Mouse (Mus musculus) heart, embryonic 16.5 days (tissue): ENCODE data around the gene Tbl1x. TPM values are rescaled to one million over a fixed set of nuclear protein-coding genes. Genes with fewer than 3 reads are reported as not detected.

Experiments
- ATAC-seq: fragments of 200-750 bp; cut with Nextera tagmentation; replicated peaks from 2 replicates; pipeline ENCODE4 v1.8.0; 2017; ENCODE audit warnings: moderate number of reproducible peaks; ENCODE audit not compliant: insufficient read depth, low FRiP score; ENCODE audit errors: extremely low read depth
- H3K27ac ChIP-seq: fragments of 300-500 bp; sonication (generic); 2 replicates; pipeline ENCODE4 v1.5.1; 2014; ENCODE audit warnings: mild to moderate bottlenecking, low read length, control low read depth, moderate library complexity
- H3K27me3 ChIP-seq: fragments of 300-500 bp; sonication (generic); 2 replicates; pipeline ENCODE4 v1.6.1; 2014; ENCODE audit warnings: low read length, mixed read lengths; ENCODE audit not compliant: control insufficient read depth, insufficient read depth
- H3K36me3 ChIP-seq: fragments of 300-500 bp; sonication (generic); 2 replicates; pipeline ENCODE4 v1.6.1; 2014; ENCODE audit not compliant: control insufficient read depth, insufficient read depth
- H3K4me1 ChIP-seq: fragments of 300-500 bp; sonication (generic); 2 replicates; pipeline ENCODE4 v1.6.1; 2014; ENCODE audit warnings: low read length, mixed read lengths; ENCODE audit not compliant: control insufficient read depth, insufficient read depth
- H3K4me2 ChIP-seq: fragments of 300-500 bp; sonication (generic); 2 replicates; pipeline ENCODE4 v1.6.1; 2014; ENCODE audit warnings: low read depth, mild to moderate bottlenecking, control low read depth, low read length
- H3K4me3 ChIP-seq: fragments of 300-500 bp; sonication (generic); 2 replicates; pipeline ENCODE4 v1.5.1; 2014; ENCODE audit warnings: mild to moderate bottlenecking, control low read depth, low read length
- H3K9ac ChIP-seq: fragments of 300-500 bp; sonication (generic); 2 replicates; pipeline ENCODE4 v1.6.1; 2014; ENCODE audit warnings: low read length, control low read depth
- H3K9me3 ChIP-seq: fragments of 300-500 bp; sonication (generic); replicated peaks from 2 replicates; pipeline ENCODE4 v1.6.1; 2016; ENCODE audit warnings: low read length; ENCODE audit not compliant: control insufficient read depth
- WGBS: fragments of 180-500 bp; shearing (Covaris S2); extraction: QIAGEN DNeasy Blood & Tissue Kit; methylation state at CpG from one replicate; pipeline ENCODE4 v1.1.7; 2014; 5-methylcytosine and 5-hydroxymethylcytosine counted together
- polyA plus RNA-seq: library from polyadenylated mRNA; unstranded; fragments of >200 nt; fragmentation: Nextera tagmentation; extraction: Ambion mirVana; gene quantifications from 2 replicates; pipeline ENCODE4 v1.2.1, GENCODE M21; 2015

Tbl1x gene
- polyA plus RNA-seq, 1 experiment from 2014 or later: 55.5 TPM

GRCm38 (mm10) chrX:77578172-77578571 is 67.4 kb downstream of the Tbl1x start:
- H3K4me1 ChIP-seq: peaks cover 20% of the 10 kb centered on the region
- no peaks in the 10 kb centered on the region for H3K36me3 ChIP-seq
- H3K4me3 ChIP-seq: no peak overlapping the region
- 24% methylated on average over 1 of the region's 1 CpGs for WGBS
- no peak overlapping the region for H3K4me2 ChIP-seq
- no peak overlapping the region for H3K27ac ChIP-seq
- no peak overlapping the region for H3K9ac ChIP-seq
- H3K27me3 ChIP-seq: no peaks in the 10 kb centered on the region
- no peaks in the 10 kb centered on the region for H3K9me3 ChIP-seq
- ATAC-seq: no peak

- Histone ChIP-seq H3K36me3 (no peaks in the 10 kb centered on the region), H3K9me3 (no peaks in the 10 kb centered on the region), H3K9ac (no peak overlapping the region), H3K4me3 (no peak overlapping the region), H3K27me3 (no peaks in the 10 kb centered on the region), H3K4me1 (peaks cover 20% of the 10 kb centered on the region), H3K27ac (peak overlapping the region; percentile 75), H3K4me2 (no peak overlapping the region)
- no peak for ATAC-seq
- 24% methylated on average over 4 of the region's 4 CpGs for WGBS
Measured at GRCm38 (mm10) chrX:77579964-77580363, 69.2 kb downstream of the Tbl1x start.

GRCm38 (mm10) chrX:77585974-77586373 is 75.2 kb downstream of the Tbl1x start:
- H3K36me3 ChIP-seq: no peaks in the 10 kb centered on the region
- no peak overlapping the region for H3K27ac ChIP-seq
- 76% methylated on average over 2 of the region's 2 CpGs for WGBS
- H3K9ac ChIP-seq: no peak overlapping the region
- H3K27me3 ChIP-seq: no peaks in the 10 kb centered on the region
- no peak overlapping the region for H3K4me3 ChIP-seq
- H3K9me3 ChIP-seq: no peaks in the 10 kb centered on the region
- ATAC-seq: no peak
- H3K4me1 ChIP-seq: peaks cover 6% of the 10 kb centered on the region; the same call in 1 of the 2 replicates
- H3K4me2 ChIP-seq: no peak overlapping the region

- Histone ChIP-seq H3K4me1 (peaks cover 10% of the 10 kb centered on the region; the same call in 1 of the 2 replicates), H3K27me3 (no peaks in the 10 kb centered on the region), H3K36me3 (no peaks in the 10 kb centered on the region; the same call in 1 of the 2 replicates), H3K27ac (no peak overlapping the region), H3K4me2 (no peak overlapping the region), H3K9ac (no peak overlapping the region), H3K9me3 (no peaks in the 10 kb centered on the region), H3K4me3 (no peak overlapping the region)
- ATAC-seq: no peak
- 54% methylated on average over 7 of the region's 7 CpGs for WGBS
Measured at GRCm38 (mm10) chrX:77594670-77595224, 83.9 kb downstream of the Tbl1x start.

DNA sequence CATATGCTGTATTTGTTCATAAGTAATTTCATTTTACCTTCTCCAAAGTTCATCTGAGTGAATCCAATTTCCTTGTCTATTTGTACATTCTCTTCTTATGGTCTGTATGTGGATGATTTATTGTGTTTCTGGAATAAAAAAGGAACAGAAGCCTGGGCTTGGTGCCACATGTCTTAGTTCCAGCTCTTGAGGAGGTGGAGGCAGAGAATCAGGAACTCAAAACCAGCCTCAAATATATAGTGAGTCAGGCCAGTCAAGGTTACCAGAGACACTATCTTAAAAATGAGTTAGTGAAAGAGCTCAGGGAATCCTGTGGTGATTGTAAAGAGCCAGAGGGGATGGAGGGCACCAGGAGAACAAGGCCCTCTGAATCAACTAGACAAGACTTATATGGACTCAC is 86.9 kb downstream of the Tbl1x start:
- Histone ChIP-seq H3K4me2 (no peak overlapping the region), H3K9me3 (no peaks in the 10 kb centered on the region), H3K27me3 (no peaks in the 10 kb centered on the region), H3K27ac (no peak overlapping the region), H3K4me1 (peaks cover 5% of the 10 kb centered on the region; the same call in 1 of the 2 replicates), H3K36me3 (no peaks in the 10 kb centered on the region; the same call in 1 of the 2 replicates), H3K9ac (no peak overlapping the region), H3K4me3 (no peak overlapping the region)
- ATAC-seq: no peak

DNA sequence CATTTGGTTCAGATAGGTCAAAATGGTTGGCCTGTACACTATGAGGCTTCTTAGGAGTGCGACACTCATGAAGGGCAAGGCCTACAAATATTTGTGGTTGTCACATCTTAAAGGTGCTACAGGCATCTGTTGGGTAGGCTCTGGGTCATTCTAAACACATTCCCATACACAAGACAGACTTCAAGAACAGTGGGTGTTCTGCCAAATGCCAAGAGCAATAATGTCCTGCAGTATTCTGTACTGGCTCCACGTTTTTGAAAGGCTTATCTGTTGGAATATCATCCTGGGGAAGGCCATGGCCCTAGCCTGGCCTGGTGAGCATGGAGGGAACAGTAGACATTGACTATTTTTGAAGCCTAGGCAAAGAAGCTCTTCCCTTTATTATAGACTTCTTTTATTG is 87.9 kb downstream of the Tbl1x start:
- Histone ChIP-seq H3K4me3 (no peak overlapping the region), H3K4me2 (no peak overlapping the region), H3K9ac (no peak overlapping the region), H3K27ac (no peak overlapping the region), H3K36me3 (no peaks in the 10 kb centered on the region; the same call in 1 of the 2 replicates), H3K4me1 (peaks cover 7% of the 10 kb centered on the region; the same call in 1 of the 2 replicates), H3K27me3 (no peaks in the 10 kb centered on the region), H3K9me3 (no peaks in the 10 kb centered on the region)
- ATAC-seq: no peak
- 55% methylated on average over 2 of the region's 2 CpGs for WGBS

GRCm38 (mm10) chrX:77603496-77604258 is 92.9 kb downstream of the Tbl1x start:
- peak overlapping the region; percentile 88 for H3K27ac ChIP-seq
- H3K4me2 ChIP-seq: peak overlapping the region; percentile 12; the same call in 1 of the 2 replicates
- H3K9ac ChIP-seq: no peak overlapping the region
- no peaks in the 10 kb centered on the region for H3K27me3 ChIP-seq
- no peak overlapping the region for H3K4me3 ChIP-seq
- H3K36me3 ChIP-seq: no peaks in the 10 kb centered on the region
- 42% methylated on average over 2 of the region's 2 CpGs for WGBS
- no peaks in the 10 kb centered on the region for H3K9me3 ChIP-seq
- H3K4me1 ChIP-seq: peaks cover 8% of the 10 kb centered on the region; the same call in 1 of the 2 replicates
- peak; percentile 72 for ATAC-seq

DNA sequence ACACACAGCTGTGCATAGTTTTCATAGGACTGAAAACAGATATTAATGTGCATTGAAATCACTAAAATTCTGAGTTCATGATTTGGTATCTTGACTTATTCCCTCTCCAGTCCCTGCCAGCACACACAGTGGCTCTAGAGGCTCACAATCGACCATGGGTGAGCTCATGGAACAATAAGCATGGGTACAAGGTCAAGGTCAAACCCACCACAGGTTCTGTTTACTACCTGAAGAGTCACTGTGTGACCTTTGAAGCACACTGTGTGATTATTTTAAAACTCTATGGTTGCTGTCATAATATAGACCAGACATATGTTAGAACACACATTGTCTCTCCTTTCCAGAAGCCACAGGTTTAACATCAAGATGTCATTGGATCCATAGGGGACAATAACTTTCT is 96.7 kb downstream of the Tbl1x start:
- Histone ChIP-seq H3K9me3 (no peaks in the 10 kb centered on the region), H3K27me3 (no peaks in the 10 kb centered on the region), H3K27ac (peak overlapping the region; percentile 35; the same call in 1 of the 2 replicates), H3K9ac (no peak overlapping the region), H3K36me3 (no peaks in the 10 kb centered on the region), H3K4me1 (peaks cover 17% of the 10 kb centered on the region; the same call in 1 of the 2 replicates), H3K4me3 (no peak overlapping the region), H3K4me2 (no peak overlapping the region)
- ATAC-seq: no peak
- 18% methylated on average over 1 of the region's 1 CpGs for WGBS

DNA sequence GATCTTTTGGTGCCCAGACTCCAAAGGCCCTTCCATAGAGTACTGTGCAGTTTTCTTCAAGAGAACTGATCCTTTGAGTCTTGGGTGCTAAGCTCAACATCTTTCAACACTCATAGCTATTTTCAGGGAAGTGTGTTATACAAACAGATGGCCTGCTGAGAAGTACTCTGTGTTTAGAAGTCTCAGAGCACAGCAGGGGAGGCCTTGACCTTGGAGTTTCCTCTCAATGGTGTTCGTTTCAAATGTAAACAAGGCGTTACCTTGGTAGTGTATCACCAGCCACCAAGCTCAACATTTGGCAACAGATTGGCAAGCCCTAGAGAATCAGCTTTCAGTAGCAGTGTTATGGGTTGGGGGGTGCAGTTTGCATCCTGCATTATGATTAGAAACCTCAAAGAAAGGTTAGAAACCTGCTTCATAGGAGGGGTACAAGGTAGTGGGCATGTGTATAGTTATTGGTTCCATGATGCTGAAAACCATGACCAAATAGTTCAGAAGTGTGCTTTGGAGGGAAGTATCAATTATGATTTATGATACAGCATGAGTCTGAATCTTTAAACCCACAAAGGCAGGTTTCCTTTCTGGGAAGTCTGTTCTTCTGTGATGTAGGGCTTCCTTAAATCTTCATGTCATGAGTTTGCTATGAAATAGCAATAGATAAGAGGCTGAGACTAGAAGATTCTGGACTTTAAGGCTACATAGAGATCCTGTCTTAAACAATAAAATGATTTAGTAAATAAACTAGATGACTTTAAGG is 98.3 kb downstream of the Tbl1x start:
- no peak overlapping the region for H3K9ac ChIP-seq
- H3K27me3 ChIP-seq: no peaks in the 10 kb centered on the region
- peak overlapping the region; percentile 55 for H3K27ac ChIP-seq
- no peak overlapping the region for H3K4me3 ChIP-seq
- no peaks in the 10 kb centered on the region for H3K9me3 ChIP-seq
- H3K36me3 ChIP-seq: no peaks in the 10 kb centered on the region
- ATAC-seq: no peak
- H3K4me2 ChIP-seq: no peak overlapping the region
- WGBS: 37% methylated on average over 2 of the region's 2 CpGs
- peaks cover 15% of the 10 kb centered on the region; the same call in 1 of the 2 replicates for H3K4me1 ChIP-seq
